21 mouse cellular contexts compared by ENCODE assay signal in genomic region chr5:132480461-132480860, GRCm38 (mm10).
DNase-seq lines count a peak whose midpoint lies in the region; ATAC-seq and TF ChIP-seq lines count a peak whose summit lies in the region.
"Had no signal": no experiment of that assay in that cellular context is flagged by ENCODE, and none has a peak within 500 bp of the region (broad histone marks: within the 10 kb centered on the region; RNA-seq: fewer than 3 reads in every experiment).

No protein-coding gene starts in this region.

- no peak overlapping the region for H3K4me3 ChIP-seq in forebrain, embryonic 13.5 days
- H3K4me3 ChIP-seq in forebrain, embryonic 10.5 days = no peak overlapping the region
- no peak overlapping the region for H3K4me3 ChIP-seq in forebrain, embryonic 15.5 days
- no peak overlapping the region for H3K4me3 ChIP-seq in forebrain, postnatal 0 days (ENCODE audit: low read depth, low read length)
- no peak overlapping the region for H3K4me3 ChIP-seq in midbrain, embryonic 13.5 days (replicated peaks)
- H3K4me3 ChIP-seq in midbrain, embryonic 15.5 days = no peak overlapping the region
- H3K4me3 ChIP-seq in cerebellum, adult 2 months (replicated peaks; ENCODE audit: insufficient read depth, low read depth, low read length) = no peak overlapping the region
- H3K4me3 ChIP-seq: embryonic facial prominence, embryonic 12.5 days; embryonic facial prominence, embryonic 15.5 days; erythroblast, embryonic 14.5 days; gastrocnemius, adult 2 months had no signal

- no peaks in the 10 kb centered on the region for H3K9me3 ChIP-seq in forebrain, embryonic 13.5 days (replicated peaks)
- H3K9me3 ChIP-seq in forebrain, embryonic 10.5 days = no peaks in the 10 kb centered on the region
- no peaks in the 10 kb centered on the region for H3K9me3 ChIP-seq in forebrain, embryonic 15.5 days
- no peaks in the 10 kb centered on the region for H3K9me3 ChIP-seq in forebrain, postnatal 0 days (ENCODE audit: low read length)
- H3K9me3 ChIP-seq in midbrain, embryonic 13.5 days = no peaks in the 10 kb centered on the region
- H3K9me3 ChIP-seq in midbrain, embryonic 15.5 days = no peaks in the 10 kb centered on the region
- H3K9me3 ChIP-seq: embryonic facial prominence, embryonic 12.5 days; embryonic facial prominence, embryonic 15.5 days had no signal

- DNase-seq in forebrain, embryonic 10.5 days (ENCODE audit: extremely low spot score, low spot score) = no peak
- DNase-seq in forebrain, postnatal 0 days = no peak
- DNase-seq in brain, embryonic 14.5 days (ENCODE audit: low read depth) = peak; percentile 72
- DNase-seq in cerebellum, adult 2 months = no peak
- DNase-seq: adrenal gland, adult 2 months; adrenal gland, postnatal 10 days; adrenal gland, postnatal 25 days; cerebellum, adult 11-12 months; cerebellum, adult 8-10 months; cerebellum, adult 9-11 months; cerebellum, postnatal 14 days; cerebellum, postnatal 36 days; embryo, embryonic 11 days; gastrocnemius, adult 2 months had no signal

- 25% methylated on average over 6 of the region's 6 CpGs for WGBS in forebrain, embryonic 13.5 days
- 84% methylated on average over 6 of the region's 6 CpGs for WGBS in forebrain, embryonic 10.5 days
- 23% methylated on average over 6 of the region's 6 CpGs for WGBS in forebrain, embryonic 15.5 days
- 30% methylated on average over 6 of the region's 6 CpGs for WGBS in forebrain, postnatal 0 days
- 36% methylated on average over 6 of the region's 6 CpGs for WGBS in midbrain, embryonic 13.5 days
- WGBS in midbrain, embryonic 15.5 days = 31% methylated on average over 6 of the region's 6 CpGs
- WGBS in cerebellum, adult 2 months = 85% methylated on average over 6 of the region's 6 CpGs

- H3K27me3 ChIP-seq in forebrain, embryonic 13.5 days = no peaks in the 10 kb centered on the region
- H3K27me3 ChIP-seq in forebrain, embryonic 10.5 days (ENCODE audit: poor library complexity, severe bottlenecking) = no peaks in the 10 kb centered on the region
- no peaks in the 10 kb centered on the region for H3K27me3 ChIP-seq in forebrain, embryonic 15.5 days
- H3K27me3 ChIP-seq in forebrain, postnatal 0 days (ENCODE audit: insufficient read depth, low read length) = no peaks in the 10 kb centered on the region
- no peaks in the 10 kb centered on the region for H3K27me3 ChIP-seq in midbrain, embryonic 13.5 days
- no peaks in the 10 kb centered on the region for H3K27me3 ChIP-seq in midbrain, embryonic 15.5 days (replicated peaks)
- no peaks in the 10 kb centered on the region for H3K27me3 ChIP-seq in cerebellum, adult 2 months (ENCODE audit: control insufficient read depth, insufficient read depth, low read length)
- H3K27me3 ChIP-seq: embryonic facial prominence, embryonic 12.5 days; embryonic facial prominence, embryonic 15.5 days had no signal

- TF ChIP-seq POLR2A in brain, embryonic 14.5 days (IDR thresholded peaks at IDR 0.05; ENCODE audit: borderline replicate concordance, extremely low read depth, insufficient read depth, insufficient read length, poor library complexity, severe bottlenecking) = no peak
- TF ChIP-seq POLR2A in cerebellum, adult 2 months (IDR thresholded peaks at IDR 0.05; ENCODE audit: borderline replicate concordance, insufficient read depth, low read length) = no peak

- no peak for TF ChIP-seq CTCF in forebrain, postnatal 0 days (IDR thresholded peaks at IDR 0.05; ENCODE audit: low read depth)
- no peak for TF ChIP-seq CTCF in brain, embryonic 14.5 days (IDR thresholded peaks at IDR 0.05; ENCODE audit: borderline replicate concordance, extremely low read depth, insufficient read depth, insufficient read length)
- no peak for TF ChIP-seq CTCF in cerebellum, adult 2 months (IDR thresholded peaks at IDR 0.05; ENCODE audit: borderline replicate concordance, insufficient read depth, low read depth, low read length)

- 0 out of 2 replicates have a peak overlapping the region, but pooled peaks have one; percentile 4 for H3K4me2 ChIP-seq in forebrain, embryonic 13.5 days
- H3K4me2 ChIP-seq in forebrain, embryonic 15.5 days (replicated peaks) = 0 out of 2 replicates have a peak overlapping the region, but pooled peaks have one; percentile 2
- H3K4me2 ChIP-seq in forebrain, postnatal 0 days (ENCODE audit: low read depth) = no peak overlapping the region
- no peak overlapping the region for H3K4me2 ChIP-seq in midbrain, embryonic 13.5 days (replicated peaks)
- H3K4me2 ChIP-seq in midbrain, embryonic 15.5 days = no peak overlapping the region
- H3K4me2 ChIP-seq: embryonic facial prominence, embryonic 12.5 days; embryonic facial prominence, embryonic 15.5 days had no signal

- ATAC-seq in forebrain, embryonic 13.5 days = no peak; the same call in 1 of the 2 replicates
- ATAC-seq in forebrain, embryonic 15.5 days (replicated peaks) = no peak
- ATAC-seq in forebrain, postnatal 0 days = no peak
- no peak for ATAC-seq in midbrain, embryonic 13.5 days
- no peak for ATAC-seq in midbrain, embryonic 15.5 days (replicated peaks)

- peak overlapping the region; percentile 60 for H3K27ac ChIP-seq in forebrain, embryonic 13.5 days
- H3K27ac ChIP-seq in forebrain, embryonic 10.5 days = no peak overlapping the region
- peak overlapping the region; percentile 71 for H3K27ac ChIP-seq in forebrain, embryonic 15.5 days (replicated peaks)
- no peak overlapping the region for H3K27ac ChIP-seq in forebrain, postnatal 0 days (ENCODE audit: low read depth, low read length)
- H3K27ac ChIP-seq in midbrain, embryonic 13.5 days = peak overlapping the region; percentile 59; the same call in 1 of the 2 replicates
- H3K27ac ChIP-seq in midbrain, embryonic 15.5 days = no peak overlapping the region
- H3K27ac ChIP-seq in cerebellum, adult 2 months (ENCODE audit: insufficient read depth, low read length) = no peak overlapping the region
- H3K27ac ChIP-seq: embryonic facial prominence, embryonic 12.5 days; embryonic facial prominence, embryonic 15.5 days; gastrocnemius, adult 2 months had no signal

- H3K9ac ChIP-seq in forebrain, embryonic 13.5 days = no peak overlapping the region
- no peak overlapping the region; the same call in 1 of the 2 replicates for H3K9ac ChIP-seq in forebrain, embryonic 15.5 days (replicated peaks)
- no peak overlapping the region for H3K9ac ChIP-seq in forebrain, postnatal 0 days
- no peak overlapping the region; the same call in 1 of the 2 replicates for H3K9ac ChIP-seq in midbrain, embryonic 13.5 days (replicated peaks)
- no peak overlapping the region for H3K9ac ChIP-seq in midbrain, embryonic 15.5 days
- H3K9ac ChIP-seq: embryonic facial prominence, embryonic 12.5 days; embryonic facial prominence, embryonic 15.5 days had no signal

- H3K4me1 ChIP-seq in forebrain, embryonic 13.5 days = peaks cover 61% of the 10 kb centered on the region
- peaks cover 68% of the 10 kb centered on the region for H3K4me1 ChIP-seq in forebrain, embryonic 10.5 days
- H3K4me1 ChIP-seq in forebrain, embryonic 15.5 days = peaks cover 75% of the 10 kb centered on the region
- H3K4me1 ChIP-seq in forebrain, postnatal 0 days (ENCODE audit: insufficient read depth) = peaks cover 3% of the 10 kb centered on the region; the same call in 1 of the 2 replicates
- H3K4me1 ChIP-seq in midbrain, embryonic 13.5 days (replicated peaks) = peaks cover 53% of the 10 kb centered on the region
- H3K4me1 ChIP-seq in midbrain, embryonic 15.5 days = peaks cover 36% of the 10 kb centered on the region
- H3K4me1 ChIP-seq in cerebellum, adult 2 months (ENCODE audit: control insufficient read depth, insufficient read depth, low read length) = peaks cover 6% of the 10 kb centered on the region; the same call in 1 of the 2 replicates

- H3K36me3 ChIP-seq in forebrain, embryonic 13.5 days (ENCODE audit: poor library complexity, severe bottlenecking) = no peaks in the 10 kb centered on the region
- H3K36me3 ChIP-seq in forebrain, embryonic 10.5 days (replicated peaks) = no peaks in the 10 kb centered on the region
- H3K36me3 ChIP-seq in forebrain, embryonic 15.5 days = no peaks in the 10 kb centered on the region
- H3K36me3 ChIP-seq in forebrain, postnatal 0 days (ENCODE audit: insufficient read depth) = no peaks in the 10 kb centered on the region
- no peaks in the 10 kb centered on the region for H3K36me3 ChIP-seq in midbrain, embryonic 13.5 days
- H3K36me3 ChIP-seq in midbrain, embryonic 15.5 days (replicated peaks) = no peaks in the 10 kb centered on the region
- H3K36me3 ChIP-seq: embryonic facial prominence, embryonic 12.5 days; embryonic facial prominence, embryonic 15.5 days had no signal

Comparison
In these comparisons a context has a peak if more than half of its experiments do, and no peak if none do; other contexts are left out.
1. H3K27ac ChIP-seq: peak in forebrain, embryonic 13.5 days (single experiment), forebrain, embryonic 15.5 days (single experiment) and midbrain, embryonic 13.5 days (single experiment); none in forebrain, embryonic 10.5 days (single experiment), forebrain, postnatal 0 days (single experiment), midbrain, embryonic 15.5 days (single experiment) and cerebellum, adult 2 months (single experiment).
2. H3K4me2 ChIP-seq: peak in forebrain, embryonic 13.5 days (single experiment) and forebrain, embryonic 15.5 days (single experiment); none in forebrain, postnatal 0 days (single experiment), midbrain, embryonic 13.5 days (single experiment) and midbrain, embryonic 15.5 days (single experiment).